Mouse (Mus musculus) thymus, adult 2 months (tissue): ENCODE data around the gene Tmem132c.

Source experiments
- CTCF ChIP-seq: fragments of 200-500 bp; IDR thresholded peaks from 2 replicates; pipeline ENCODE4 v1.5.1; 2012; ENCODE audit warnings: mild to moderate bottlenecking, control low read depth, low read length, moderate library complexity, borderline replicate concordance; ENCODE audit not compliant: control insufficient read depth, poor library complexity, insufficient read depth; ENCODE audit errors: extremely low read depth
- POLR2A ChIP-seq: fragments of 200-500 bp; IDR thresholded peaks from 2 replicates; pipeline ENCODE4 v1.6.1; 2012; ENCODE audit warnings: mild to moderate bottlenecking, low read length, control low read depth, moderate library complexity; ENCODE audit not compliant: control insufficient read depth, poor library complexity, insufficient read depth; ENCODE audit errors: extremely low read depth

- TF ChIP-seq CTCF (no peak), POLR2A (no peak)
Observed at GRCm38 (mm10) chr5:127382571-127382970, 141.0 kb downstream of the Tmem132c start.
